Mouse (Mus musculus) embryonic facial prominence, embryonic 11.5 days (tissue): ENCODE results near the gene Gse1. TPM values are rescaled to one million over a fixed set of nuclear protein-coding genes. Genes with fewer than 3 reads are reported as not detected.

Experiments
- ATAC-seq: fragments of 200-750 bp; cut with Nextera tagmentation; replicated peaks from 2 replicates; pipeline ENCODE4 v1.8.0; 2017; ENCODE audit warnings: low read depth; ENCODE audit not compliant: insufficient number of reproducible peaks, low FRiP score, low TSS enrichment
- DNase-seq: peaks from one replicate; pipeline ENCODE4 v3.0.0-alpha.2; 2015; ENCODE audit warnings: low spot score
- H3K27ac ChIP-seq: fragments of 300-500 bp; sonication (generic); replicated peaks from 2 replicates; pipeline ENCODE4 v1.5.1; 2014; ENCODE audit warnings: mild to moderate bottlenecking, low read depth, low read length, control low read depth
- H3K27me3 ChIP-seq: fragments of 300-500 bp; sonication (generic); 2 replicates; pipeline ENCODE4 v1.6.1; 2014; ENCODE audit warnings: mild to moderate bottlenecking, low read length, moderate library complexity, mixed read lengths; ENCODE audit not compliant: control insufficient read depth, insufficient read depth
- H3K36me3 ChIP-seq: fragments of 300-500 bp; sonication (generic); replicated peaks from 2 replicates; pipeline ENCODE4 v1.6.1; 2014; ENCODE audit warnings: low read depth, mild to moderate bottlenecking, low read length, moderate library complexity, mixed read lengths; ENCODE audit not compliant: control insufficient read depth, insufficient read depth
- H3K4me1 ChIP-seq: fragments of 300-500 bp; sonication (generic); 2 replicates; pipeline ENCODE4 v1.6.1; 2014; ENCODE audit warnings: low read length, mixed read lengths; ENCODE audit not compliant: control insufficient read depth, insufficient read depth
- H3K4me2 ChIP-seq: fragments of 300-500 bp; sonication (generic); 2 replicates; pipeline ENCODE4 v1.6.1; 2014; ENCODE audit warnings: low read depth, mild to moderate bottlenecking, control low read depth, low read length, moderate library complexity
- H3K4me3 ChIP-seq: fragments of 300-500 bp; sonication (generic); 2 replicates; pipeline ENCODE4 v1.5.1; 2014; ENCODE audit warnings: low read depth, low read length, control low read depth
- H3K9ac ChIP-seq: fragments of 300-500 bp; sonication (generic); replicated peaks from 2 replicates; pipeline ENCODE4 v1.6.1; 2014; ENCODE audit warnings: mild to moderate bottlenecking, control low read depth, low read length
- H3K9me3 ChIP-seq: fragments of 300-500 bp; sonication (generic); replicated peaks from 2 replicates; pipeline ENCODE4 v1.6.1; 2016; ENCODE audit warnings: mild to moderate bottlenecking, low read length, inconsistent platforms, mixed read lengths; ENCODE audit not compliant: control insufficient read depth
- WGBS: fragments of 180-500 bp; shearing (Covaris S2); extraction: QIAGEN DNeasy Blood & Tissue Kit; methylation state at CpG from one replicate; pipeline ENCODE4 v1.1.7; 2014; 5-methylcytosine and 5-hydroxymethylcytosine counted together
- polyA plus RNA-seq: library from polyadenylated mRNA; unstranded; fragments of >200 nt; fragmentation: Nextera tagmentation; extraction: Ambion mirVana; gene quantifications from 2 replicates; pipeline ENCODE4 v1.2.1, GENCODE M21; 2014

Gene Gse1
- polyA plus RNA-seq, 1 experiment from 2014 or later = 8.1 TPM

DNA sequence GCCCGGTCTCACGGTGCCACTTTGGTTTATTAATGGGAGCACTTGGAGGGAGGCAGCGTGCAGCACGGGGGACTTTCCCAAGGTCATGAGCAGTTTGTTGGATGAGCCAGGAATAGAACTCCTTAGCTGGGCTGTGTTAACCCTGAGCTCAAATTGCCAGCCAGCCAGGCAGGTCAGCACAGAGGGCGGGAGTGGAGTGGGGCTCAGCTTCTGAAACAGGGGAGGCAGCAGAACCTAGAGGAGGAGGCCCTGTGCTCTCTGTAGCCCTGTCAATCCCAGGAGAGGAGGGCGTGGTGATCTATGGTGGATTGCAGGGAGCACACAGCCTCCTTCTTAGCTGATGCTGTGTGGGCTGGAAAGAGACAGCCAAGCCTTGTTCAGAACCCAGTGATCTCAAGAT is 297.6 kb downstream of the Gse1 start:
- Histone ChIP-seq H3K4me1 (peaks cover 7% of the 10 kb centered on the region), H3K4me3 (no peak overlapping the region), H3K27me3 (no peaks in the 10 kb centered on the region; the same call in 1 of the 2 replicates), H3K27ac (no peak overlapping the region), H3K36me3 (no peaks in the 10 kb centered on the region), H3K4me2 (no peak overlapping the region), H3K9ac (no peak overlapping the region), H3K9me3 (no peaks in the 10 kb centered on the region)
- ATAC-seq (0 out of 2 replicates have a peak, but pooled peaks have one; percentile 20), DNase-seq (no peak)
- 55% methylated on average over 6 of the region's 6 CpGs for WGBS

DNA sequence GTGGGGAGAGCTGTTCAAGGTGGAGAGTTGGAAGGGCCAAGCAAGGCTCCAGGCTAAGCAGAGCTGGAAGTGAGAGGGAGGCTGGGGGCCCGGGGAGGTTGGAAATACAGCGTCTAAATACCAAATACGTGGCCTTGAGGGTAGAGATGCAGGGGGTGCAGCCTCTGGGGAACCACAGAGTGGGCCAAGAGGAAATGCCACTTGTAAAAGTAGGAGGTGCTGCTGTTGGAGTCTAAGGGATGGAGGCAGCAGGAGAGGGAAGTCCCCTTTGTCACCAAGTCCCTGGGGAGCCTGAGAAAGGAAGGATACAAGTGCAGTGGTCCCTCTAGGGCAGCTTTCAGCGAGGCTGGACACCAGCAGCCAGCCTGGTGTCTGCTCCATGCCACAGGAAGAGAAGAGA is 298.3 kb downstream of the Gse1 start:
- WGBS = 37% methylated on average over 4 of the region's 4 CpGs
- Histone ChIP-seq H3K27ac (no peak overlapping the region), H3K9me3 (no peaks in the 10 kb centered on the region), H3K27me3 (no peaks in the 10 kb centered on the region; the same call in 1 of the 2 replicates), H3K36me3 (no peaks in the 10 kb centered on the region), H3K9ac (no peak overlapping the region), H3K4me3 (no peak overlapping the region), H3K4me2 (no peak overlapping the region), H3K4me1 (peaks cover 10% of the 10 kb centered on the region)
- DNase-seq (no peak), ATAC-seq (no peak)

DNA sequence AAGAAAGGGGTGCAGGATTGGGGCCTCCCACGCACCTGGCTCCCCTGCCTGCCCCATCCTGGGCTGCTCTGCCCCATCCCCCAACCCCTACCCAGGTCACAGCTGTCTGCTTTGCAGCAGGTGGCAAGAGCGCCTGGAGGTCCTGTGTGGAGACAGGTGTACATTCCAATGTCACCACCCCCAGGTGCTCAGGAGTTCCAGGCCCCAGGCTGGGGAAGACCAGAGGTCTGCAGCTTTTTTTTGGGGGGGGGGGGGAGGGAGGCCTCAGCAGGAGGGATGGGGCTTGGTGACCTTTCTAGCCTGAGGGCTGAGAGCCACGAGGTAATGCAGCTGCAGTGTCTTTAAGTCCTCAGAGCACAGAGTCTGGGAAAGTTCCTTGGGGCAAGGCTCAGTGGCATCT is 300.1 kb downstream of the Gse1 start:
- no peak for DNase-seq
- no peak overlapping the region for H3K27ac ChIP-seq
- 15% methylated on average over 3 of the region's 3 CpGs for WGBS
- no peaks in the 10 kb centered on the region for H3K36me3 ChIP-seq
- H3K27me3 ChIP-seq = no peaks in the 10 kb centered on the region; the same call in 1 of the 2 replicates
- H3K4me1 ChIP-seq = peaks cover 26% of the 10 kb centered on the region
- no peaks in the 10 kb centered on the region for H3K9me3 ChIP-seq
- H3K9ac ChIP-seq = no peak overlapping the region
- H3K4me3 ChIP-seq = no peak overlapping the region
- ATAC-seq = no peak
- H3K4me2 ChIP-seq = no peak overlapping the region

DNA sequence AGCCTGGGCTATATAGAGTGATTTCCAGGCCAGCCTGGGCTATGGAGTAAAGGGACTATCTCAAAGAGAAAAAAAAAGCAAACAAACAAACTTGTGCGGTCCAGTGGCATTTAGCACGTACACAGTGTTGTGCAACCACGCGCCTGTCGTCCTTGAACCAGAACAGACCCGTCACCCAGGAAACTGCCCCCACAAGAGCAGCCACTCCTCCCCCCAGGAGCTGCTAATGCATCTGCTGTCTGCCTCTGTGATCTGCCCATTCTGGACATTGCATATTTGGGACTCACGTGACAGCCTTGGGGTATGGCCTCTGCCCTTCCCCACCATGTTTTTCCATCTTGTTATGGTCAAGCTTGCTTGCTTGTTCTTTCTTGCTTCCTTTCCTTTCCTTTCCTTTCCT is 301.0 kb downstream of the Gse1 start:
- Histone ChIP-seq H3K4me1 (peaks cover 35% of the 10 kb centered on the region), H3K9ac (no peak overlapping the region), H3K9me3 (no peaks in the 10 kb centered on the region), H3K4me2 (no peak overlapping the region), H3K27me3 (peaks cover 2% of the 10 kb centered on the region; the same call in 1 of the 2 replicates), H3K36me3 (no peaks in the 10 kb centered on the region), H3K4me3 (no peak overlapping the region), H3K27ac (no peak overlapping the region)
- WGBS = 58% methylated on average over 7 of the region's 7 CpGs
- no peak for DNase-seq
- ATAC-seq = no peak

DNA sequence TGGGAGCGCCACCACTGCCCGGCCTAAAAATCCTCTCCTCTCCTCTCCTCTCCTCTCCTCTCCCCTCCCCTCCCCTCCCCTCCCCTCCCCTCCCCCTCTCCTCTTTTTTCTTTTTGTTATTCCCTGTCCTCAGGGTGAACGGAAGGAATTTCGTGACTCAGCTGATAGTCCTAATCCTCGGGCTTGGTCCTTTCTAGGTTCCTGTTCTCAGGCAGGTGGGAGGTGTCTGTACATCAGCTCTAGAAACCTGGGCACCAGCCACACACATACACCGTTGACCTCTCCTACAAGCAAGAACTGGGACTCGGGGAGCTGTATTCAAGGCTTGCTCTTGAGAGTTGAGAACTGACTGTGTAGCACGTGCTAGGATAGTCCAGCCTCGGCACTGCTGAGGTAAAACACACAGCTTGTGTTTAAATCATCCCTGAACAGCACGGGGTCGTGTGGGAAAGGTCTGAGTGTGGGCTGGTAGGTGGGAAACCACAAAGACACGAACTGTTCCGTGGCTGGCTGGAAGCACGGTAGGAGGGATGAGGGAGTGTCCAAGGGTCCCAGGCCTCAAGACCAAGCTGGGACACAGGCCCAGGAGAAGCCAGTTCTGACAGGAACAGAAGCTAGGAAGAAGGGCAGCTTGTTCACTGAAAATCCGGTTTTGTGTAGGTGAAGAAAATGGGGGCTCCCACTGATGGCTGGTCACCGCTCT is 302.8 kb downstream of the Gse1 start:
- no peak overlapping the region for H3K27ac ChIP-seq
- no peaks in the 10 kb centered on the region for H3K36me3 ChIP-seq
- H3K4me2 ChIP-seq = no peak overlapping the region
- DNase-seq (no peak), ATAC-seq (no peak)
- H3K9me3 ChIP-seq = no peaks in the 10 kb centered on the region
- peaks cover 3% of the 10 kb centered on the region; the same call in 1 of the 2 replicates for H3K27me3 ChIP-seq
- WGBS = 58% methylated on average over 15 of the region's 16 CpGs
- H3K9ac ChIP-seq = no peak overlapping the region
- H3K4me1 ChIP-seq = peaks cover 45% of the 10 kb centered on the region
- H3K4me3 ChIP-seq = no peak overlapping the region

DNA sequence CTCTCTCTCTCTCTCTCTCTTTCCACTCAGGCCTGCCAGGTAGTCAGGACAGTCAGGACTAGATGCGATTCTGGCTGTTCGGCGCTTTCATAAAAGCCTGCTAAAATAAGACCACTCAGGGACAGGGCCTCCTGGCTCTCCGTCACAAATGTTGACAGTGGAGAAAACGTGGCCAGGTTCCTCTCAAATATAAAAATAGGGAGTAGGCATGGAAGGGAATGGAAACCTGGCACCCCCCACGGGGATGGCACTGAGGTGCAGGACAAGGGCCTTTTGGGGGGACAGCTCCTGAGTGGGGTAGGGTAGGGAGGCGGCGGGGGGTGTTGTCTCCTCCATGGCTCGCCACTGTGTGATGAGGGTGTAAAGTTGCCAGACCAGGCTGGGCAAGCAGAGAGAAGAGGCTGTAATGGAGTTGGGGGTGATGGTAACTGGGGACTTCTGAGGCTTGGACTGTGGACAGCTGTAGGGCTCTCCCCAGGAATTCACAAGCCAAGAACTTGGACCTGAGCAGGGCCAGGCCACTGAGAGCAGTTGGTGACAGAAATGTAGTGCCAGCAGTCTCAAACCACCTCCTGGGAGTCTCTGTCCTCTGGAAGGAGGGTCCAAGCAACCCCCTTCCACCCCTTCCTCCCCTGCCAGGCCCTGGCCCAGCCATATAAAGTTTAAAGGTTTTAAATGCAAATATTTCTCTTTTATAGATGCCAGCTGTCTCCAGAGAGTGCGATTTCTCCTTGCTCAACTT is 303.7 kb downstream of the Gse1 start:
- peak overlapping the region; percentile 11; the same call in 1 of the 2 replicates for H3K4me2 ChIP-seq
- peaks cover 50% of the 10 kb centered on the region for H3K4me1 ChIP-seq
- H3K36me3 ChIP-seq = no peaks in the 10 kb centered on the region
- peak overlapping the region; percentile 48 for H3K27ac ChIP-seq
- peaks cover 3% of the 10 kb centered on the region; the same call in 1 of the 2 replicates for H3K27me3 ChIP-seq
- 0 out of 2 replicates have a peak overlapping the region, but pooled peaks have one; percentile 0 for H3K9ac ChIP-seq
- WGBS = 52% methylated on average over 10 of the region's 10 CpGs
- ATAC-seq (no peak), DNase-seq (no peak)
- H3K4me3 ChIP-seq = no peak overlapping the region
- H3K9me3 ChIP-seq = no peaks in the 10 kb centered on the region

DNA sequence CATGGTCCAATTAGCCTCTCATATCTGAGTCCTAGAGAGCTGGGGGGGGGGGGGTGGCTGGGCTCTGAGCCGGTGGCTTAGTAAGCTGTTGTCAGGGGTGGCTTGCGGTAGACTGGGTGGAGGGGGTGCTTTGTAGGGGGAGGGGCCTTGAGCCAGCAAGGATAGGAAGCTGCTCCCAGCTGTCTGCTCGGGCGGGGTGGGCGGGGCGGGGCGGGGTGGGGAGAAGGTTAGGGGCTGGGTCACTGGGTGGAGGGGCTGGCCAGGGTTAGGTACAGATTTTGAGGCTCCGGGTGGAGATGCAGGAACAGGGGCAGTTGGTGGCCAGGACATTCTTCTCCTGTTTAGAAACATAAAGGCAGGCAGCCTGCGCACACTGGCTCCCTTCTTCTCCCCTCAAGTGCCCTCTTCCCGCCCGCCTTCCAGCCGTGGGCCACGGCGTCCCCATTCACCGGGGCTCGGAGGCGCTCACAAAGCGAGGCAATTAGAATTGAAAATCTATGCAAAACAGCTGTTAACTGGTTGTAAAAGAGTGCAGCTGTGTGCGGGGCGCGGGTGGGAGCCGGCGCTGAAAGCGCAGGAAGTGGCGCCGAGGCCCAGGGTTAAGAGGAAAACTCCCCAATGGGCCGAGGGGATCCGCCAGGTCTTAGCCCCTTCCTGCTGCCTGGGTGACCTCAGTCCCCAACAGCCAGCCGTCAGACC is 304.4 kb downstream of the Gse1 start:
- H3K27me3 ChIP-seq = peaks cover 3% of the 10 kb centered on the region; the same call in 1 of the 2 replicates
- peak overlapping the region; percentile 61 for H3K27ac ChIP-seq
- H3K36me3 ChIP-seq = no peaks in the 10 kb centered on the region
- H3K4me2 ChIP-seq = peak overlapping the region; percentile 40
- H3K4me1 ChIP-seq = peaks cover 50% of the 10 kb centered on the region
- H3K4me3 ChIP-seq = peak overlapping the region; percentile 0; the same call in 1 of the 2 replicates
- WGBS = under 1% methylated on average over 29 of the region's 29 CpGs
- no peaks in the 10 kb centered on the region for H3K9me3 ChIP-seq
- peak overlapping the region; percentile 4; the same call in 1 of the 2 replicates for H3K9ac ChIP-seq
- ATAC-seq (no peak), DNase-seq (peak; percentile 66)
